Mouse (Mus musculus): ENCODE measurements around the gene Olfr1133. TPM values are rescaled to one million over a fixed set of nuclear protein-coding genes. Genes with fewer than 3 reads are reported as not detected.
"Not testable (repeated sequence)": the region's sequence is repeated elsewhere in the genome, so short reads cannot be mapped to it uniquely, and the experiment has no call there.

The Olfr1133 gene
- polyA plus RNA-seq (2016; fragmentation: Nextera tagmentation; extraction: Ambion mirVana), result not detected in 2 replicates

DNA sequence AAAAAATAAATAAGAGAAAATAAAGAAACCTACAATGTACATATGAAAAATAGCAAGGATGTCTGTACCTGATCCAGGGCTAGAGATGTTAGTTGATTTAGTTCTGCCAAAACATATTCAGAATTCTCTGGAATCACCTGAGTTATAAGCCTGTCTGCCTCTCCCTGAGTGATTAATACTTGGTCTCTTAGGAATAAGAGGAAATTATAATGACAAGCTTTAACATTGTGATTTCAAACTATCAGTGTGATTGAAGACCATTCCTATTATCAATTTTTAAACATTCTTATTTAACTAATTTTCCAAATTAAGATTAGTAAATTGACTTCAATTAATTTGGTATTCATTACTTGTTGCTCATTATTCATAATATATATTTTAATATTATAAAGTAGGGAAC, at the start of gene Olfr1133:
Gene Olfr1133, minus strand, starts transcription at position 101 of the 400 bp plus-strand sequence.
- ATAC-seq (ENCODE audit: low FRiP score, low read depth), result no peak
- Histone ChIP-seq H3K9me3 (no peaks in the 10 kb centered on the region), H3K27me3 (no peaks in the 10 kb centered on the region), H3K9ac (replicated peaks) (no peak within 1 kb of the TSS), H3K36me3 (no peaks in the 10 kb centered on the region), H3K4me3 (no peak within 1 kb of the TSS), H3K4me2 (replicated peaks) (no peak within 1 kb of the TSS), H3K27ac (replicated peaks) (no peak within 1 kb of the TSS), H3K4me1 (no peaks in the 10 kb centered on the region)

DNA sequence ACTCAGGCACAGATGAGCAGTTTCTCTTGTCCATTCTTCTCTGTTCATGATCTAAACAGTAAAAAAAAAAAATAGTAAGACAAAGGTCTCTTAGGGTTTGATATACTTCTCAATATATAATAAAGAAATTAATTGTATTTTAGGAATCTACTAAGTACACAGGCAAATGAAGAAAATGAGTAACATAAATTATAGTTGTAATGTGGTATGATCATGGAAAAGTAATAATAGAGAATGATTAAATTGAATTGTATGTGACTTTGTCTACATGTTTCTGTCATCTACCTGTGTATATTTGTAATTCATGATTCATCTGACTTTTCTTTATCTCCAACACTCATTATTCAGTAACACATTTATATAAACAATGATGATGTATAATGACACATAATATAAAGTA, 46.7 kb upstream of the Olfr1133 start, which contains the start of gene Olfr1136:
Gene Olfr1136, minus strand, starts transcription at position 101 of the 400 bp plus-strand sequence.
- no peaks in the 10 kb centered on the region for H3K9me3 ChIP-seq
- no peaks in the 10 kb centered on the region for H3K27me3 ChIP-seq
- no peak within 1 kb of the TSS for H3K27ac ChIP-seq (replicated peaks)
- no peak within 1 kb of the TSS for H3K9ac ChIP-seq (replicated peaks)
- no peak for ATAC-seq (ENCODE audit: low FRiP score, low read depth)
- H3K4me2 ChIP-seq (replicated peaks), result no peak within 1 kb of the TSS
- no peaks in the 10 kb centered on the region for H3K4me1 ChIP-seq
- H3K36me3 ChIP-seq, result no peaks in the 10 kb centered on the region
- no peak within 1 kb of the TSS for H3K4me3 ChIP-seq

DNA sequence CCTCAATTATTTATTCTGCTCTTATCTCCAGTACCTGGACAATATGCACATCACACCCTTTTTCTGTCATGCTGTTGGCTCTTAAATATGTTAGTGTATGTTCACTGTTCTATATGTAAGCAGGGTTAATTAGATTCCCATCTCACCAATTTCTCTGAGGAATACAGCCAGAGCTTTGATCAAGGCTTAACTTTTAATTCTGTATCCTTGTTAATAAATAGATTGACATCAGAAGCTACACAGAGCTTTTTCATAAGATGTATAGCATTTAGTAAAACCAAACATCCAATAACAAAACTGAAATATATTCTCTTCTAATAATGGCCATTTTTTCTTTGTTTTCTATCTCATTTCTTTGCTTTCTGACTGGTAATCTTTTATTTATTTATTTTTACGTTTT, 26.4 kb upstream of the Olfr1133 start, which contains the start of gene Olfr1135:
Gene Olfr1135, minus strand, starts transcription at position 101 of the 400 bp plus-strand sequence.
- no peak within 1 kb of the TSS for H3K4me3 ChIP-seq
- ATAC-seq (ENCODE audit: low FRiP score, low read depth), result no peak
- WGBS, result 17% methylated on average over 1 of the region's 1 CpGs

DNA sequence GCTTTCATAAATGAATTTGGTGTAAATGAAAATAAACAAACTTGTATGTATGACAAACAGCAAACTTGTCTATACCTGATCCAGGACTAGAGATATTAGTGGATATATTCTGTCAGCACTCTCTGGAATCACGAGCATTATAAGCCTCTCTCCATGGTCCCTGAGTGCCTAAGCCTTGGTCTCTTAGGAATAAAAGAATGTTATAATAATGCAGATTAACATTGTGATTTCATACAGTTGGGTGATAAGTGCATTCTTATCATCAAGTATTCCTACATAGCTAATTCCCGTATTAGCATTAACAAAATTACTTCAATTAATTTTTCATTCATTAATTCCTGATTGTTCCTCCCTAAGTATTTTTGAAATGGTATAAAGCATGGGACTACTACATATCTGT, 11.2 kb upstream of the Olfr1133 start, which contains the start of gene Olfr1134:
Gene Olfr1134, minus strand, starts transcription at position 101 of the 400 bp plus-strand sequence.
- Histone ChIP-seq H3K4me3 (no peak within 1 kb of the TSS), H3K36me3 (no peaks in the 10 kb centered on the region), H3K27ac (replicated peaks) (no peak within 1 kb of the TSS), H3K27me3 (no peaks in the 10 kb centered on the region), H3K4me2 (replicated peaks) (no peak within 1 kb of the TSS), H3K9ac (replicated peaks) (no peak within 1 kb of the TSS), H3K4me1 (no peaks in the 10 kb centered on the region), H3K9me3 (no peaks in the 10 kb centered on the region)
- 85% methylated on average over 2 of the region's 2 CpGs for WGBS
- no peak for ATAC-seq (ENCODE audit: low FRiP score, low read depth)

More for the DNA sequence above, 26.4 kb upstream of the Olfr1133 start, which contains the start of gene Olfr1135:
- Histone ChIP-seq H3K27me3 (no peaks in the 10 kb centered on the region), H3K9me3 (no peaks in the 10 kb centered on the region), H3K4me1 (no peaks in the 10 kb centered on the region), H3K36me3 (no peaks in the 10 kb centered on the region), H3K9ac (replicated peaks) (no peak within 1 kb of the TSS), H3K27ac (replicated peaks) (no peak within 1 kb of the TSS), H3K4me2 (replicated peaks) (no peak within 1 kb of the TSS)

DNA sequence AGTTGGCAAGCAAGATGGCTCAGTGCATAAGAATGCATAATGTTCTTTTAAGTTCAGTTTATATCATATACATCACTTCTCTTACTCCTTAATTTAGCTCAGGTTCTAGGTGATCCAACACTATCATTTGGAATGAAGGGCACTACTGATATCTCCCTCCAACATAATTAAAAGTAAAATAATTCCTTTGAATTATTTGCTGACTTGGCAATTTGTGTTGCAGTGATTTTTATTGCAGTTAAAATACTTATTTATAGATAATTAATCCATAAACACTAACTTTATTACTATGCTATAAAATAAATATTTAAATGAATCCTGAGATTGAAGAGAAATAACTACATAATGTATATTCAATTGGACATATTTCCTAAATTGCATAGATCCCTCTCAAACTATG, 4.7 kb downstream of the Olfr1133 start:
- no peaks in the 10 kb centered on the region for H3K9me3 ChIP-seq
- no peaks in the 10 kb centered on the region for H3K36me3 ChIP-seq
- H3K4me1 ChIP-seq, result no peaks in the 10 kb centered on the region
- H3K4me3 ChIP-seq, result no peak overlapping the region
- no peaks in the 10 kb centered on the region for H3K27me3 ChIP-seq
- ATAC-seq (ENCODE audit: low FRiP score, low read depth), result no peak
- H3K27ac ChIP-seq (replicated peaks), result no peak overlapping the region
- no peak overlapping the region for H3K9ac ChIP-seq (replicated peaks)
- no peak overlapping the region for H3K4me2 ChIP-seq (replicated peaks)

DNA sequence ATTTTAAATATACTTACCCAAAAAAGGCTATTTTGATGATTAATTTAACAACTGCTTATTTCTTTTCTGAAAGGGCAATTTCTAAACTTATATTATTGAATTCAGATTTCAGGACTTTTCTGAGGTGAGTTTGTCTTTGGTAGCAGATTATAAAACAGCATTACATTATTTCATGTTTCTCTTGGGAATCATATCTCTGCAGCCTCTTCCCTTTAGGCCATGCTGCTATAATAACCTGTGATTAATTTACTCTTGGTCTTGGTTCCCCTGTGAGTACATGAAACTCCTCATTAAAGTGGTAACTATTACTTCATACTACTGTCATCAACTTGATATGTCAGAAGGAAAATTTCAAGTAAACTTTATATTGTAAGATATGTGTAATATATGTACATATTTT, 9.7 kb downstream of the Olfr1133 start, which contains the start of gene Olfr1132:
Gene Olfr1132, minus strand, starts transcription at position 101 of the 400 bp plus-strand sequence.
- Histone ChIP-seq H3K4me1 (no peaks in the 10 kb centered on the region), H3K27ac (replicated peaks) (no peak within 1 kb of the TSS), H3K27me3 (no peaks in the 10 kb centered on the region), H3K4me3 (no peak within 1 kb of the TSS), H3K9me3 (no peaks in the 10 kb centered on the region), H3K4me2 (replicated peaks) (no peak within 1 kb of the TSS), H3K36me3 (no peaks in the 10 kb centered on the region), H3K9ac (replicated peaks) (no peak within 1 kb of the TSS)
- ATAC-seq (ENCODE audit: low FRiP score, low read depth), result no peak

DNA sequence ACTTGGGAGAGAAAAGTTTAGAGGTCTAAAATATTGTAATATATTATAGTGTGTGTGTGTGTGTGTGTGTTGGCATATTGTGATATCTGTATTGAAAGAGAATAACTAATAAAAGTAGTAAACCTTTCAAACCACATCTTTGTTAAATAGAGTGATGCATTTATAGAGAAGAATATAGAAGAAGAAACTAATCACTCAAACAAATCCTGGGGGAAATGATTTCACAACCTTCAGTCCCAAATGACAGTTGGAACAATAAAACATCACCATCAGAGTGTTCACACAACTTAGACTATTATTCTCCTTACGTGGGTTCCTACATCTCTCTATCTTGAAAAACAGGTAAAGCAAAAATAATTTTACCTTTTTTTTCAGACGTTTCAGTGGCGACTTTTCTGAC, 20.4 kb downstream of the Olfr1133 start, which contains the start of gene Olfr1131:
Gene Olfr1131, plus strand, starts transcription at position 301 of the 400 bp plus-strand sequence.
- Histone ChIP-seq H3K9me3 (no peaks in the 10 kb centered on the region), H3K27ac (replicated peaks) (no peak within 1 kb of the TSS), H3K27me3 (no peaks in the 10 kb centered on the region), H3K4me1 (no peaks in the 10 kb centered on the region), H3K36me3 (no peaks in the 10 kb centered on the region), H3K4me2 (replicated peaks) (no peak within 1 kb of the TSS), H3K9ac (replicated peaks) (no peak within 1 kb of the TSS), H3K4me3 (no peak within 1 kb of the TSS)
- no peak for ATAC-seq (ENCODE audit: low FRiP score, low read depth)
- WGBS, result 66% methylated on average over 3 of the region's 3 CpGs

DNA sequence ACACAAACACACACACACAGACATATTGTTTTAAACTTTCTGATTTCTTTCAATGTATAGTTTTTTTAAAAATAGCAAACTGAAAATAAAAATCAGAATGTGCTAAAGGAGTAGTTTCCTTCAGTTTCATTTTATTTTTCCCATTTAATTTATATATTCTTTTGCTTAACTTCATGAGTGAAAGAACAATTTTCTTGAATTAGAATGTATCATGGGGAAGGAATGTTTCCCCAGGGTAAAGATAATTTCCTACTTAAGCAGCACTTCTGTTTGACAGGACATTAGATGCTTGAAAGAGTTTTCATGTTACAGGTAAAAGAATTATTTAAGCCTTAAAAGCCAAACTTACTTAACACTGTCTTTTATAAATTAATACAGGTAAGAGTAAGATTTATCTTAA, 41.3 kb downstream of the Olfr1133 start, which contains the start of gene Olfr1130:
Gene Olfr1130, plus strand, starts transcription at position 301 of the 400 bp plus-strand sequence.
- ATAC-seq (ENCODE audit: low FRiP score, low read depth); H3K4me1 ChIP-seq; H3K9ac ChIP-seq (replicated peaks); H3K36me3 ChIP-seq; H3K27ac ChIP-seq (replicated peaks); H3K4me2 ChIP-seq (replicated peaks); H3K4me3 ChIP-seq; H3K9me3 ChIP-seq; H3K27me3 ChIP-seq: not testable (repeated sequence)

Other genes starting within 250 kb of the Olfr1133 start
- gene Olfr1123, start 230.7 kb downstream of the Olfr1133 start, polyA plus RNA-seq (2016; fragmentation: Nextera tagmentation; extraction: Ambion mirVana), result not detected in 2 replicates
- gene Olfr1124, start 217.1 kb downstream of the Olfr1133 start, polyA plus RNA-seq (2016; fragmentation: Nextera tagmentation; extraction: Ambion mirVana), result 0.09 and 0.16 TPM in 2 replicates
- gene Olfr1126, start 193.4 kb downstream of the Olfr1133 start, polyA plus RNA-seq (2016; fragmentation: Nextera tagmentation; extraction: Ambion mirVana), result not detected in 2 replicates
- gene Pramel7, start 150.3 kb downstream of the Olfr1133 start, polyA plus RNA-seq (2016; fragmentation: Nextera tagmentation; extraction: Ambion mirVana), result not detected in 2 replicates
- gene Pramel6, start 140.8 kb downstream of the Olfr1133 start, polyA plus RNA-seq (2016; fragmentation: Nextera tagmentation; extraction: Ambion mirVana), result not detected in 2 replicates
- gene Olfr153, start 115.6 kb downstream of the Olfr1133 start, polyA plus RNA-seq (2016; fragmentation: Nextera tagmentation; extraction: Ambion mirVana), result not detected in 2 replicates
- not detected in 2 replicates for gene Olfr1128, start 101.8 kb downstream of the Olfr1133 start, polyA plus RNA-seq (2016; fragmentation: Nextera tagmentation; extraction: Ambion mirVana)
- not detected in 2 replicates for gene Olfr1129, start 73.5 kb downstream of the Olfr1133 start, polyA plus RNA-seq (2016; fragmentation: Nextera tagmentation; extraction: Ambion mirVana)
- gene Olfr1130, start 41.2 kb downstream of the Olfr1133 start, polyA plus RNA-seq (2016; fragmentation: Nextera tagmentation; extraction: Ambion mirVana), result not detected in 2 replicates
- gene Olfr1131, start 20.3 kb downstream of the Olfr1133 start, polyA plus RNA-seq (2016; fragmentation: Nextera tagmentation; extraction: Ambion mirVana), result not detected in 2 replicates
- gene Olfr1132, start 9.8 kb downstream of the Olfr1133 start, polyA plus RNA-seq (2016; fragmentation: Nextera tagmentation; extraction: Ambion mirVana), result not detected in 2 replicates
- gene Olfr1134, start 11.1 kb upstream of the Olfr1133 start, polyA plus RNA-seq (2016; fragmentation: Nextera tagmentation; extraction: Ambion mirVana), result not detected in 2 replicates
- gene Olfr1135, start 26.3 kb upstream of the Olfr1133 start, polyA plus RNA-seq (2016; fragmentation: Nextera tagmentation; extraction: Ambion mirVana), result not detected in 2 replicates
- gene Olfr1136, start 46.6 kb upstream of the Olfr1133 start, polyA plus RNA-seq (2016; fragmentation: Nextera tagmentation; extraction: Ambion mirVana), result not detected in 2 replicates
- gene Olfr1137, start 65.8 kb upstream of the Olfr1133 start, polyA plus RNA-seq (2016; fragmentation: Nextera tagmentation; extraction: Ambion mirVana), result not detected in 2 replicates
- gene Olfr1138, start 92.6 kb upstream of the Olfr1133 start, polyA plus RNA-seq (2016; fragmentation: Nextera tagmentation; extraction: Ambion mirVana), result not detected in 2 replicates
- gene Olfr1140, start 96.4 kb upstream of the Olfr1133 start, polyA plus RNA-seq (2016; fragmentation: Nextera tagmentation; extraction: Ambion mirVana), result not detected in 2 replicates
- gene Olfr1141, start 106.6 kb upstream of the Olfr1133 start, polyA plus RNA-seq (2016; fragmentation: Nextera tagmentation; extraction: Ambion mirVana), result not detected in 2 replicates
- not detected in 2 replicates for gene Olfr152, start 132.1 kb upstream of the Olfr1133 start, polyA plus RNA-seq (2016; fragmentation: Nextera tagmentation; extraction: Ambion mirVana)
- not detected in 2 replicates for gene Olfr1143, start 153.2 kb upstream of the Olfr1133 start, polyA plus RNA-seq (2016; fragmentation: Nextera tagmentation; extraction: Ambion mirVana)
- not detected in 2 replicates for gene Olfr1145, start 162.4 kb upstream of the Olfr1133 start, polyA plus RNA-seq (2016; fragmentation: Nextera tagmentation; extraction: Ambion mirVana)
- gene Olfr1148, start 183.2 kb upstream of the Olfr1133 start, polyA plus RNA-seq (2016; fragmentation: Nextera tagmentation; extraction: Ambion mirVana), result not detected in 2 replicates
- not detected in 2 replicates for gene Olfr1150-ps1, start 196.6 kb upstream of the Olfr1133 start, polyA plus RNA-seq (2016; fragmentation: Nextera tagmentation; extraction: Ambion mirVana)
- not detected in 2 replicates for gene Olfr1151, start 208.5 kb upstream of the Olfr1133 start, polyA plus RNA-seq (2016; fragmentation: Nextera tagmentation; extraction: Ambion mirVana)
- not detected in 2 replicates for gene Olfr1152, start 219.1 kb upstream of the Olfr1133 start, polyA plus RNA-seq (2016; fragmentation: Nextera tagmentation; extraction: Ambion mirVana)
- not detected in 2 replicates for gene Olfr1153, start 247.6 kb upstream of the Olfr1133 start, polyA plus RNA-seq (2016; fragmentation: Nextera tagmentation; extraction: Ambion mirVana)